2 mouse cellular contexts compared by ENCODE assay signal in genomic region chr19:6234337-6235083, GRCm38 (mm10).
TF ChIP-seq lines count a peak whose summit lies in the region.

No protein-coding gene starts in this region.

TF ChIP-seq in MEL, 35 proteins besides CTCF, POLR2A, EP300 and RAD21 (continued from another document):
- TF ChIP-seq JUND (IDR thresholded peaks at IDR 0.05; ENCODE audit: low read depth, low read length) (no peak), TCF12 (IDR thresholded peaks at IDR 0.05; ENCODE audit: low read depth, low read length) (0 out of 2 replicates have a peak, but pooled peaks have one; percentile 11), MEF2A (IDR thresholded peaks at IDR 0.05; ENCODE audit: extremely low read depth, insufficient replicate concordance, low read depth, low read length, poor library complexity, severe bottlenecking) (no peak), TAL1 (IDR thresholded peaks at IDR 0.05; ENCODE audit: low read length) (peak; percentile 53), SIN3A (IDR thresholded peaks at IDR 0.05; ENCODE audit: low read length) (no peak), MYC (IDR thresholded peaks at IDR 0.05; ENCODE audit: low read depth, low read length) (no peak), NELFE (IDR thresholded peaks at IDR 0.05; ENCODE audit: low read depth, low read length) (no peak), MYB (IDR thresholded peaks at IDR 0.05; ENCODE audit: low read depth, low read length) (no peak), GABPA (IDR thresholded peaks at IDR 0.05; ENCODE audit: low read depth, low read length) (no peak), MAFK (IDR thresholded peaks at IDR 0.05; ENCODE audit: borderline replicate concordance, low read depth, low read length) (no peak), MXI1 (IDR thresholded peaks at IDR 0.05; ENCODE audit: low read depth, low read length) (no peak), NRF1 (IDR thresholded peaks at IDR 0.05; ENCODE audit: insufficient read depth, low read depth, low read length, poor library complexity, severe bottlenecking) (no peak), E2F4 (IDR thresholded peaks at IDR 0.05; ENCODE audit: borderline replicate concordance, low read depth, low read length) (no peak), CHD1 (IDR thresholded peaks at IDR 0.05; ENCODE audit: low read depth, low read length) (no peak), ETS1 (IDR thresholded peaks at IDR 0.05; ENCODE audit: low read depth, low read length) (peak; percentile 29; the same call in 1 of the 2 replicates)

TF ChIP-seq in myocyte, 11 proteins besides CTCF, POLR2A, EP300 and RAD21 (continued from another document):
- TF ChIP-seq TCF3 (IDR thresholded peaks at IDR 0.05; ENCODE audit: insufficient read length, low read depth) (no peak), REST (IDR thresholded peaks at IDR 0.05; ENCODE audit: insufficient read depth, insufficient read length) (no peak), E2F4 (IDR thresholded peaks at IDR 0.05; ENCODE audit: insufficient read depth) (no peak), MAX (IDR thresholded peaks at IDR 0.05; ENCODE audit: low read depth) (no peak), MYOD1 (IDR thresholded peaks at IDR 0.05; ENCODE audit: control insufficient read depth in 1 of 3, insufficient read length in 2 of 3, low read depth in 2 of 3) (no peak)
TF ChIP-seq in myocyte: peak in this region for 0.
